ENCODE assay signal across 9 mouse cellular contexts in genomic region chr7:99154648-99155151, GRCm38 (mm10). TPM values are rescaled to one million over a fixed set of nuclear protein-coding genes. Genes with fewer than 3 reads are reported as not detected.
A peak's percentile ranks its signal among the peaks of the same experiment; 100 is the strongest.
DNase-seq lines count a peak whose midpoint lies in the region; ATAC-seq and TF ChIP-seq lines count a peak whose summit lies in the region.
"Had no signal": no experiment of that assay in that cellular context is flagged by ENCODE, and none has a peak within 500 bp of the region (broad histone marks: within the 10 kb centered on the region; RNA-seq: fewer than 3 reads in every experiment).

No protein-coding gene starts in this region.

- TF ChIP-seq POLR2A in MEL (IDR thresholded peaks at IDR 0.05; ENCODE audit: control insufficient read depth in 1 of 2, insufficient read depth in 1 of 2, low read depth in 1 of 2, low read length in 2 of 2, poor library complexity in 1 of 2), result no peak
- TF ChIP-seq POLR2A in cerebellum, adult 2 months (IDR thresholded peaks at IDR 0.05; ENCODE audit: borderline replicate concordance, insufficient read depth, low read length), result no peak

- H3K36me3 ChIP-seq in hindbrain, embryonic 10.5 days, result no peaks in the 10 kb centered on the region
- no peaks in the 10 kb centered on the region for H3K36me3 ChIP-seq in hindbrain, postnatal 0 days (ENCODE audit: insufficient read depth, low read length)
- H3K36me3 ChIP-seq in MEL (ENCODE audit: control insufficient read depth in 1 of 2, insufficient read depth in 2 of 2, low read length in 2 of 2), result 0 out of 4 replicates have a peak, but pooled peaks cover 0 to 2% of the 10 kb centered on the region in 2 experiments
- no peaks in the 10 kb centered on the region for H3K36me3 ChIP-seq in forebrain, embryonic 16.5 days (ENCODE audit: control insufficient read depth, insufficient read depth)
- H3K36me3 ChIP-seq in liver, embryonic 15.5 days (replicated peaks), result 0 out of 2 replicates have a peak, but pooled peaks cover 14% of the 10 kb centered on the region

- H3K9me3 ChIP-seq in hindbrain, embryonic 10.5 days, result no peaks in the 10 kb centered on the region
- H3K9me3 ChIP-seq in hindbrain, postnatal 0 days (ENCODE audit: low read length), result no peaks in the 10 kb centered on the region
- no peaks in the 10 kb centered on the region for H3K9me3 ChIP-seq in MEL (replicated peaks; ENCODE audit: insufficient read depth, low read length)
- H3K9me3 ChIP-seq in forebrain, embryonic 16.5 days (ENCODE audit: control insufficient read depth, low read length), result no peaks in the 10 kb centered on the region
- H3K9me3 ChIP-seq in liver, embryonic 15.5 days (replicated peaks), result no peaks in the 10 kb centered on the region

- no peak overlapping the region for H3K4me3 ChIP-seq in hindbrain, embryonic 10.5 days
- H3K4me3 ChIP-seq in hindbrain, postnatal 0 days (ENCODE audit: low read length), result no peak overlapping the region
- H3K4me3 ChIP-seq in MEL (ENCODE audit: control insufficient read depth in 1 of 2, insufficient read depth in 1 of 2, low read depth in 2 of 2, low read length in 2 of 2), result no peak overlapping the region
- H3K4me3 ChIP-seq in forebrain, embryonic 16.5 days (replicated peaks; ENCODE audit: low read length), result no peak overlapping the region
- H3K4me3 ChIP-seq in liver, embryonic 15.5 days (replicated peaks), result no peak overlapping the region
- no peak overlapping the region for H3K4me3 ChIP-seq in cerebellum, adult 2 months (replicated peaks; ENCODE audit: insufficient read depth, low read depth, low read length)

- H3K4me1 ChIP-seq in hindbrain, embryonic 10.5 days (replicated peaks), result peaks cover 41% of the 10 kb centered on the region
- peaks cover 5% of the 10 kb centered on the region; the same call in 1 of the 2 replicates for H3K4me1 ChIP-seq in hindbrain, postnatal 0 days (ENCODE audit: insufficient read depth, low read length)
- peaks cover 1 to 8% of the 10 kb centered on the region in 2 experiments; a peak in 2 of 4 replicates for H3K4me1 ChIP-seq in MEL (ENCODE audit: control insufficient read depth in 1 of 2, insufficient read depth in 2 of 2, low read length in 2 of 2)
- H3K4me1 ChIP-seq in forebrain, embryonic 16.5 days (replicated peaks; ENCODE audit: control insufficient read depth, insufficient read depth, low read length), result peaks cover 3% of the 10 kb centered on the region; the same call in 1 of the 2 replicates
- peaks cover 54% of the 10 kb centered on the region for H3K4me1 ChIP-seq in liver, embryonic 15.5 days (replicated peaks)
- no peaks in the 10 kb centered on the region for H3K4me1 ChIP-seq in cerebellum, adult 2 months (ENCODE audit: control insufficient read depth, insufficient read depth, low read length)

- no peak for TF ChIP-seq RAD21 in MEL (IDR thresholded peaks at IDR 0.05; ENCODE audit: low read depth, low read length)

- no peak for TF ChIP-seq CTCF in hindbrain, postnatal 0 days (IDR thresholded peaks at IDR 0.05; ENCODE audit: low read depth)
- TF ChIP-seq CTCF in MEL (IDR thresholded peaks at IDR 0.05 in 2 of 3, conservative IDR thresholded peaks at IDR 0.05 in 1 of 3; ENCODE audit: control insufficient read depth in 1 of 3, insufficient read depth in 1 of 3, low read depth in 2 of 3, low read length in 3 of 3, poor library complexity in 1 of 3, severe bottlenecking in 1 of 3), result no peak
- no peak for TF ChIP-seq CTCF in cerebellum, adult 2 months (IDR thresholded peaks at IDR 0.05; ENCODE audit: borderline replicate concordance, insufficient read depth, low read depth, low read length)

- no peak overlapping the region for H3K4me2 ChIP-seq in hindbrain, postnatal 0 days (ENCODE audit: low read depth, low read length)
- no peak overlapping the region for H3K4me2 ChIP-seq in forebrain, embryonic 16.5 days (ENCODE audit: low read length)
- peak overlapping the region; percentile 23 for H3K4me2 ChIP-seq in liver, embryonic 15.5 days

- H3K9ac ChIP-seq in hindbrain, postnatal 0 days (replicated peaks; ENCODE audit: low read length), result no peak overlapping the region
- no peak overlapping the region for H3K9ac ChIP-seq in MEL (ENCODE audit: control insufficient read depth, low read depth, low read length, poor library complexity, severe bottlenecking)
- no peak overlapping the region for H3K9ac ChIP-seq in forebrain, embryonic 16.5 days (replicated peaks; ENCODE audit: low read depth, low read length)
- no peak overlapping the region for H3K9ac ChIP-seq in liver, embryonic 15.5 days

- peak overlapping the region; percentile 45; the same call in 1 of the 2 replicates for H3K27ac ChIP-seq in hindbrain, embryonic 10.5 days
- no peak overlapping the region for H3K27ac ChIP-seq in hindbrain, postnatal 0 days
- H3K27ac ChIP-seq in MEL (ENCODE audit: control insufficient read depth, low read depth, low read length), result no peak overlapping the region
- no peak overlapping the region for H3K27ac ChIP-seq in forebrain, embryonic 16.5 days (ENCODE audit: low read length)
- H3K27ac ChIP-seq in liver, embryonic 15.5 days (replicated peaks), result no peak overlapping the region
- no peak overlapping the region for H3K27ac ChIP-seq in cerebellum, adult 2 months (ENCODE audit: insufficient read depth, low read length)

- peak; percentile 43 for DNase-seq in hindbrain, embryonic 10.5 days (ENCODE audit: low spot score)
- no peak for DNase-seq in hindbrain, postnatal 0 days (ENCODE audit: low spot score)
- peak; percentile 30 for DNase-seq in MEL (ENCODE audit: low read depth, low spot score)
- no peak for DNase-seq in cerebellum, adult 2 months
- DNase-seq in thymus, adult 18-20 months, result no peak
- no peak for DNase-seq in heart, adult 8-10 months (ENCODE audit: low spot score)
- DNase-seq: thymus, postnatal 4 days had no signal

- no peak for ATAC-seq in hindbrain, postnatal 0 days
- ATAC-seq in forebrain, embryonic 16.5 days, result peak; percentile 29; the same call in 1 of the 2 replicates
- 0 out of 2 replicates have a peak, but pooled peaks have one; percentile 5 for ATAC-seq in liver, embryonic 15.5 days (ENCODE audit: insufficient read depth)

- 56% methylated on average over 8 of the region's 8 CpGs for WGBS in hindbrain, embryonic 10.5 days
- 59% methylated on average over 8 of the region's 8 CpGs for WGBS in hindbrain, postnatal 0 days
- WGBS in forebrain, embryonic 16.5 days, result 50% methylated on average over 8 of the region's 8 CpGs
- WGBS in liver, embryonic 15.5 days (ENCODE audit: insufficient replicate concordance), result 54% methylated on average over 8 of the region's 8 CpGs
- 59% methylated on average over 8 of the region's 8 CpGs for WGBS in cerebellum, adult 2 months

- no peaks in the 10 kb centered on the region for H3K27me3 ChIP-seq in hindbrain, embryonic 10.5 days (ENCODE audit: insufficient read depth, poor library complexity, severe bottlenecking)
- no peaks in the 10 kb centered on the region for H3K27me3 ChIP-seq in hindbrain, postnatal 0 days (ENCODE audit: insufficient read depth, low read length)
- no peaks in the 10 kb centered on the region for H3K27me3 ChIP-seq in MEL (ENCODE audit: control insufficient read depth in 1 of 2, insufficient read depth in 2 of 2, low read length in 2 of 2)
- no peaks in the 10 kb centered on the region for H3K27me3 ChIP-seq in forebrain, embryonic 16.5 days (replicated peaks; ENCODE audit: control insufficient read depth, insufficient read depth, low read length)
- no peaks in the 10 kb centered on the region for H3K27me3 ChIP-seq in liver, embryonic 15.5 days
- no peaks in the 10 kb centered on the region for H3K27me3 ChIP-seq in cerebellum, adult 2 months (ENCODE audit: control insufficient read depth, insufficient read depth, low read length)

- TF ChIP-seq EP300 in MEL (IDR thresholded peaks at IDR 0.05; ENCODE audit: low read depth in 1 of 2, low read length in 2 of 2), result no peak

- H3K79me2 ChIP-seq in MEL (ENCODE audit: control insufficient read depth, insufficient read depth, low read length, poor library complexity), result no peaks in the 10 kb centered on the region

TF ChIP-seq in MEL, 35 proteins besides CTCF, POLR2A, EP300 and RAD21 (continues in another document):
- TF ChIP-seq E2F4 (IDR thresholded peaks at IDR 0.05; ENCODE audit: borderline replicate concordance, low read depth, low read length) (no peak), ZKSCAN1 (IDR thresholded peaks at IDR 0.05; ENCODE audit: low read depth, low read length) (no peak), USF1 (IDR thresholded peaks at IDR 0.05; ENCODE audit: low read depth, low read length) (no peak), NELFE (IDR thresholded peaks at IDR 0.05; ENCODE audit: low read depth, low read length) (no peak), POLR2AphosphoS2 (IDR thresholded peaks at IDR 0.05; ENCODE audit: low read length) (no peak), TAL1 (IDR thresholded peaks at IDR 0.05; ENCODE audit: low read length) (no peak), UBTF (IDR thresholded peaks at IDR 0.05; ENCODE audit: borderline replicate concordance, insufficient read depth, low read depth, low read length) (no peak), SIN3A (IDR thresholded peaks at IDR 0.05; ENCODE audit: low read length) (no peak)

RNA-seq across cellular contexts. Expression of gene Uvrag, which starts 13.8 kb away (rescaled TPM):
- polyA plus RNA-seq in hindbrain, embryonic 10.5 days (2016; fragmentation: Nextera tagmentation; extraction: Ambion mirVana), result 10.9 and 12.8 TPM in 2 replicates
- 17.9 and 36.7 TPM in 2 replicates for total RNA-seq in hindbrain, postnatal 0 days (2014; rRNA removed)
- polyA plus RNA-seq in hindbrain, postnatal 0 days (2015; fragmentation: Nextera tagmentation; extraction: Ambion mirVana), result 16.5 and 17.1 TPM in 2 replicates
- 14.1 and 15.0 TPM in 2 replicates for total RNA-seq in MEL (2012; rRNA removed)
- polyA plus RNA-seq in MEL (2012; ENCODE audit: insufficient read depth in 1 of 2, insufficient read length in 2 of 2, low read depth in 1 of 2, low replicate concordance in 2 of 2, missing spikeins in 1 of 2), result 10 to 100 TPM in 1 of 2 experiments, not detected in 1; 19.5 TPM
- 18.3 and 19.4 TPM in 2 replicates for polyA plus RNA-seq in forebrain, embryonic 16.5 days (2015; fragmentation: Nextera tagmentation; extraction: Ambion mirVana)
- polyA plus RNA-seq in liver, embryonic 15.5 days (2015; fragmentation: Nextera tagmentation; extraction: Ambion mirVana), result 8.3 and 9.7 TPM in 2 replicates
- polyA plus RNA-seq in cerebellum, adult 2 months (2012; rRNA removed), result 19.2 TPM in 2 replicates
- 10 to 100 TPM; 17.5 to 22.1 (median 20.3) TPM for total RNA-seq in heart, adult 8-10 months (2022)

RNA-seq across cellular contexts. Expression of gene Dgat2, which starts 27.8 kb away (rescaled TPM):
- polyA plus RNA-seq in hindbrain, embryonic 10.5 days (2016; fragmentation: Nextera tagmentation; extraction: Ambion mirVana), result 13.1 and 15.0 TPM in 2 replicates
- total RNA-seq in hindbrain, postnatal 0 days (2014; rRNA removed), result 37.8 TPM in 2 replicates
- polyA plus RNA-seq in hindbrain, postnatal 0 days (2015; fragmentation: Nextera tagmentation; extraction: Ambion mirVana), result 28.3 and 29.9 TPM in 2 replicates
- 4.1 and 4.5 TPM in 2 replicates for total RNA-seq in MEL (2012; rRNA removed)
- 1 to 10 TPM in 1 of 2 experiments, not detected in 1; 7.7 TPM for polyA plus RNA-seq in MEL (2012; ENCODE audit: insufficient read depth in 1 of 2, insufficient read length in 2 of 2, low read depth in 1 of 2, low replicate concordance in 2 of 2, missing spikeins in 1 of 2)
- polyA plus RNA-seq in forebrain, embryonic 16.5 days (2015; fragmentation: Nextera tagmentation; extraction: Ambion mirVana), result 16.1 and 18.5 TPM in 2 replicates
- 137 and 174 TPM in 2 replicates for polyA plus RNA-seq in liver, embryonic 15.5 days (2015; fragmentation: Nextera tagmentation; extraction: Ambion mirVana)
- polyA plus RNA-seq in cerebellum, adult 2 months (2012; rRNA removed), result 26.2 and 28.1 TPM in 2 replicates
- total RNA-seq in heart, adult 8-10 months (2022), result 100 to 1,000 TPM; 341 to 454 (median 381) TPM

Comparison
In these comparisons a context has a peak if more than half of its experiments do, and no peak if none do; other contexts are left out.
1. DNase-seq: peak in hindbrain, embryonic 10.5 days (single experiment) and MEL (single experiment); none in hindbrain, postnatal 0 days (single experiment), cerebellum, adult 2 months (0 of 2), thymus, adult 18-20 months (0 of 2) and heart, adult 8-10 months (single experiment).